In the genomic region with DNA sequence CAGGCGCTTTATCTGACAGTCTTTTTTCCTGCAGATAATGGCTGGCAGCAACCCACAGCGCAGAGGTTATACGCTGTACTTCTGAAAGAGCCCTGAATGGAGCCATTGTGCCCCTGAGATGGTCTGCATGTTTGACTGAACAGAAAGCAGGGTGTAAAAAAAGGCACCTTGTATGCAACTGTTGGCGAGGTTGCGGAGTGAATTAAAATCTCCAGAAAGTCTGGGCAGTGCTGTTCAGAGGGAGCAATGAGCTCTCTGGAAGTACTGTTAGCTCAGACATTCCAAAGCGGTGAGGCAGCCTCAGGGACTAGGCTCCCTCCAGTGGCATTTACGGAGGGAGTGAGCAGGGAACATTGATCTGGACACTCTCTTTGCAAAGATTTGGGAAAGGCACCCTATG, we compare ENCODE assay signal across 8 mouse cellular contexts. TPM values are rescaled to one million over a fixed set of nuclear protein-coding genes. Genes with fewer than 3 reads are reported as not detected.
DNase-seq lines count a peak whose midpoint lies in the region; ATAC-seq lines count a peak whose summit lies in the region.

No protein-coding gene starts in this region.

- peak overlapping the region; percentile 21; the same call in 1 of the 2 replicates for H3K4me2 ChIP-seq in lung, embryonic 16.5 days (ENCODE audit: low read depth, low read length)
- H3K4me2 ChIP-seq in stomach, embryonic 15.5 days = 0 out of 2 replicates have a peak overlapping the region, but pooled peaks have one; percentile 14

- intact Hi-C loops in heart, postnatal 10 days (cut with DNase I) = no loop called here

- WGBS in lung, embryonic 16.5 days = 25% methylated on average over 7 of the region's 7 CpGs
- 35% methylated on average over 7 of the region's 7 CpGs for WGBS in stomach, embryonic 15.5 days

- H3K4me1 ChIP-seq in lung, embryonic 16.5 days (replicated peaks; ENCODE audit: control insufficient read depth, insufficient read depth, low read length) = peaks cover 10% of the 10 kb centered on the region
- 0 out of 2 replicates have a peak, but pooled peaks cover 8% of the 10 kb centered on the region for H3K4me1 ChIP-seq in stomach, embryonic 15.5 days

- H3K9ac ChIP-seq in lung, embryonic 16.5 days (ENCODE audit: low read length) = no peak overlapping the region
- no peak overlapping the region for H3K9ac ChIP-seq in stomach, embryonic 15.5 days

- 0 out of 2 replicates have a peak overlapping the region, but pooled peaks have one; percentile 37 for H3K27ac ChIP-seq in lung, embryonic 16.5 days (ENCODE audit: low read length)
- H3K27ac ChIP-seq in stomach, embryonic 15.5 days = no peak overlapping the region

- H3K27me3 ChIP-seq in lung, embryonic 16.5 days (ENCODE audit: control insufficient read depth, insufficient read depth, low read depth, low read length) = peaks cover 6% of the 10 kb centered on the region
- 0 out of 2 replicates have a peak, but pooled peaks cover 3% of the 10 kb centered on the region for H3K27me3 ChIP-seq in stomach, embryonic 15.5 days (replicated peaks)

- peak; percentile 31 to 52 for DNase-seq in kidney, postnatal 4 days
- no peak for DNase-seq in kidney, adult 11 months
- peak; percentile 65 for DNase-seq in fibroblast of lung, adult 2 months (ENCODE audit: low read depth)
- peak; percentile 69 to 70 for DNase-seq in heart, postnatal 10 days
- DNase-seq in spleen, adult 12 weeks (ENCODE audit: low spot score) = no peak

- H3K9me3 ChIP-seq in lung, embryonic 16.5 days (ENCODE audit: control insufficient read depth, low read length) = no peaks in the 10 kb centered on the region
- H3K9me3 ChIP-seq in stomach, embryonic 15.5 days = no peaks in the 10 kb centered on the region

- no peaks in the 10 kb centered on the region for H3K36me3 ChIP-seq in lung, embryonic 16.5 days (ENCODE audit: control insufficient read depth, insufficient read depth, low read length)
- no peaks in the 10 kb centered on the region for H3K36me3 ChIP-seq in stomach, embryonic 15.5 days

- H3K4me3 ChIP-seq in lung, embryonic 16.5 days (ENCODE audit: low read length) = no peak overlapping the region
- no peak overlapping the region for H3K4me3 ChIP-seq in stomach, embryonic 15.5 days (replicated peaks)

- peak; percentile 61 for ATAC-seq in lung, embryonic 16.5 days (ENCODE audit: low read depth)
- peak; percentile 70 for ATAC-seq in stomach, embryonic 15.5 days (ENCODE audit: insufficient read depth, low FRiP score, low read depth)
- no peak for ATAC-seq in granulocyte monocyte progenitor cell, adult 5-6 weeks (replicated peaks; ENCODE audit: poor library complexity, severe bottlenecking)

RNA-seq across cellular contexts. Expression of gene Plce1, which starts 2.0 kb away (rescaled TPM):
- total RNA-seq in heart, postnatal 10 days (2021) = 10 to 100 TPM; 30.4 to 35.3 TPM
- polyA plus RNA-seq in lung, embryonic 16.5 days (2015; fragmentation: Nextera tagmentation; extraction: Ambion mirVana) = 3.1 and 4.1 TPM in 2 replicates
- 8.7 and 9.3 TPM in 2 replicates for polyA plus RNA-seq in stomach, embryonic 15.5 days (2015; fragmentation: Nextera tagmentation; extraction: Ambion mirVana)
- total RNA-seq in granulocyte monocyte progenitor cell, adult 5-6 weeks (2014; fragmentation: Nextera tagmentation) = not detected in 2 replicates
- not detected in 2 replicates for total RNA-seq in granulocyte monocyte progenitor cell, adult 5-6 weeks (2017)

Comparison
In these comparisons a context has a peak if more than half of its experiments do, and no peak if none do; other contexts are left out.
1. DNase-seq: peak in kidney, postnatal 4 days (2 of 2), fibroblast of lung, adult 2 months (single experiment) and heart, postnatal 10 days (2 of 2); none in kidney, adult 11 months (single experiment) and spleen, adult 12 weeks (single experiment).
2. RNA of gene Plce1, which starts 2.0 kb away (total RNA-seq): 30.4 to 35.3 TPM in heart, postnatal 10 days; not detected in granulocyte monocyte progenitor cell, adult 5-6 weeks; every median in the first group is over 10 times any median in the second.